Mouse (Mus musculus): ENCODE data around the gene Fli1. TPM values are rescaled to one million over a fixed set of nuclear protein-coding genes. Genes with fewer than 3 reads are reported as not detected.

Fli1 gene
- polyA plus RNA-seq, 1 experiment from 2014 or later: 56.7 TPM

DNA sequence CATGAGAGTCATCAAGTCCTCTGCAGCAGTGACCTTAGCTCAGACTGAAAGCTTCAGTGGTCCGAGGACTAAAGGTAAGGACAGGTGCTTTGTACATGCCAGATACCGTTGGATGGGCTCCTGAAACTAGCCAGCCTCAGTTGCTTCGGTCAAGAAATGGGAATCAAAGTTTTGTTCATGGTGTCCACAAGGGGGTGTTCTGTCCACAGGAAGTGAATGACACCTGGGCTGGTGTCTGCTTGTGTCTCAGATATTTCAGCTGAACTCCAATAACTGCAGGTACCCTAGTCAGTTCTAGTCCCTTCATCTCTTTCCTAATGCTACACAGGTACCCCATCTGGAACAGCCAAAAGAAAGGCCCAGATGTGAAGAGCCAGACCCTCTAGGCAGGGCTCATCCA is 86.0 kb downstream of the Fli1 start:
- 78% methylated on average over 3 of the region's 3 CpGs for WGBS
- Histone ChIP-seq H3K4me1 (peaks cover 28% of the 10 kb centered on the region), H3K27me3 (replicated peaks; ENCODE audit: low read depth, poor library complexity, severe bottlenecking) (no peaks in the 10 kb centered on the region), H3K27ac (replicated peaks) (no peak overlapping the region), H3K4me3 (no peak overlapping the region), H3K9me3 (no peaks in the 10 kb centered on the region), H3K36me3 (replicated peaks) (peaks cover 92% of the 10 kb centered on the region)
- no peak for DNase-seq (ENCODE audit: low spot score)

DNA sequence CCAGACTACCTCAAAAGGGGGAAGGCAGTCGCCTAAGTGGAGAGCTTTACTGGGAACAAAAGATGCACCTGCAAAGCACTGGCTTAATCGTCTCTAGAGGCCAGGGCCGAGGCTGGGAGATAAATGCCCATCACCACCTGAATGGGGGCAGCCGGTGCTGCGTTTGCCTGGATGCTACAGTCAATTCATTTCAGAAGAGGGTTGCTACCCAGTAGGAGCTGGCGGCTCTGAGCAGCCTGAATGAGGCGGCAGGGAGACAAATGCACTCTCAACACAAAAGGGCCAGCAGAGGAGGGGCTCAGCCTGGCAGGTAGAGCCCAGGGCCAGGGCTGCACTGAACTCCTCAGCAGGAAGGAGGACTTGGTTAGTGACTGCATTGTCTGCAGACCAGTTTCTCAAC is 92.5 kb downstream of the Fli1 start:
- DNase-seq (ENCODE audit: low spot score): no peak
- H3K27ac ChIP-seq (replicated peaks): no peak overlapping the region
- H3K36me3 ChIP-seq (replicated peaks): peaks cover 84% of the 10 kb centered on the region
- no peaks in the 10 kb centered on the region for H3K9me3 ChIP-seq
- H3K27me3 ChIP-seq (replicated peaks; ENCODE audit: low read depth, poor library complexity, severe bottlenecking): no peaks in the 10 kb centered on the region
- H3K4me3 ChIP-seq: no peak overlapping the region
- 27% methylated on average over 7 of the region's 7 CpGs for WGBS
- H3K4me1 ChIP-seq: peaks cover 21% of the 10 kb centered on the region

DNA sequence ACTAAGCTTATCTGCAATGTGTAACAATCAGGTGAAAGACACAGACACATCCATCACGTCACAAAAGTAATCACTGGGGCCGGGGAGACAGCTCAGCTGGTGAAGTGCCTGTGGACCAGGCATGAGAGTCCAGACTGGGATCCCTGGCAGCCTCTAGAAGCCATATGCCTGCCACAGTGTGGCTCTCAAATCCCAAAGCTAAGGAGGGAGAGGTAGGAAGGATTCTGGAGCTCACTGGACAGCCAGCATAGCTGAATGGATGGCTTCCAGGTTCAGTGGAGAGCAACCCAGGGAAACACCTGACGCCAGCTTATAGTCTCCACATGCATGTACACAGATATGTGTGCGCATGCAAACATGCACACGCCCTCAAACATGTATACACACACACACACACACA is 93.9 kb downstream of the Fli1 start:
- WGBS: 84% methylated on average over 5 of the region's 5 CpGs
- Histone ChIP-seq H3K4me3 (no peak overlapping the region), H3K27ac (replicated peaks) (no peak overlapping the region), H3K9me3 (no peaks in the 10 kb centered on the region), H3K36me3 (replicated peaks) (peaks cover 74% of the 10 kb centered on the region), H3K27me3 (replicated peaks; ENCODE audit: low read depth, poor library complexity, severe bottlenecking) (no peaks in the 10 kb centered on the region), H3K4me1 (peaks cover 26% of the 10 kb centered on the region)
- DNase-seq (ENCODE audit: low spot score): no peak

DNA sequence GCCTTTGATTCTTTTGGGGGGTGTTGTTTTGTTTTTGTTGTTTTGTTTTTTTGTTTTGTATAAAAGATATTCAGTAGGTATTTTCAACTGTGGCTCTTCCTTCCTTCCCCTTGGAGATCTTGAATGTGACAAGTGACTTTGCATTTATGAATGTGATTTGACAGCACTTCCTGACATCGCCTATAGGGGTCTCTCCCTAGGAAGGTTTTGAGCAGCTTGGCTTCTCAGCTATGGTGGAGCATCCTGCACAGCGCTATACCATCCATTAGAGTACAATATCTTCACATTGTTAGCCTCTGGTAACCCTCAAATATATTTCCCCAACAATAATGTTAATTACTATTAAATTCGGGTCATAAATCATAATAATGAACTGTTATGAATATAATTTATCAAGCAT is 96.9 kb downstream of the Fli1 start:
- WGBS: 56% methylated on average over 3 of the region's 3 CpGs
- no peak overlapping the region for H3K27ac ChIP-seq (replicated peaks)
- H3K9me3 ChIP-seq: no peaks in the 10 kb centered on the region; the same call in 1 of the 2 replicates
- H3K36me3 ChIP-seq (replicated peaks): peaks cover 70% of the 10 kb centered on the region
- peaks cover 28% of the 10 kb centered on the region for H3K4me1 ChIP-seq
- H3K27me3 ChIP-seq (replicated peaks; ENCODE audit: low read depth, poor library complexity, severe bottlenecking): no peaks in the 10 kb centered on the region
- H3K4me3 ChIP-seq: no peak overlapping the region
- DNase-seq (ENCODE audit: low spot score): no peak

DNA sequence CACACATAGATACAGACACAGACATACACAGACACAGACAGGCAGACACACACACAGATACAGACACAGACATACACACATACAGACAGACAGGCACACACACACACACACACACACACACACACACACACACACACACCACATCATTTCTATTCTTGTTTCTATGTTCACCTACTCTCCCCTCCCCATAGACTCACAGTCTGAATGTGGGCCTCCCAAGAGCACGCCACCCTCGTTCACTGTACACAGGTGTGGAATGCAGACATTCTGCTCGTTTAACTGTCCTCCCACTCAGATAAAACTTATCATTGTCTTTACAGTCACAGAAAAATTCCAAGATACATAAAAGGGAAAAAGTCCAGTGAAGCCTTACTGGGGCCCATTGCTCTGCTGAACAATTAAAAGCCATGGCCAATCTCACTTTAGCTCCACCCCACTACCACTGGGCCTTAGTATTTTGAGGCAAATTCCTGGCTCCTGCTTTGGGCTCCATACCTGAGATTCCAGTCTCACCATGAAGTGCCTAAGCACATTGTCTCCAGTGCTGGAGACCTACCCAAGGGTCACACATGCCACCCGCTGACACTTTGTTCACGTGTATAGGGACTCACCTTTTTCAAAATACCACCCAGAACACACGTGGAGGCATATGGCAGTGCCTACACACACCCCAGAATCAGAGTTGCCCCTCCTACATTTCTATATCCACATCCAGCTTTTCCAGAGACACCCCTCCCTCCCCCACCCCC is 98.0 kb downstream of the Fli1 start:
- no peak overlapping the region for H3K4me3 ChIP-seq
- H3K9me3 ChIP-seq: no peaks in the 10 kb centered on the region; the same call in 1 of the 2 replicates
- WGBS: 62% methylated on average over 6 of the region's 6 CpGs
- peak overlapping the region; percentile 83 for H3K27ac ChIP-seq (replicated peaks)
- H3K4me1 ChIP-seq: peaks cover 28% of the 10 kb centered on the region
- no peaks in the 10 kb centered on the region for H3K27me3 ChIP-seq (replicated peaks; ENCODE audit: low read depth, poor library complexity, severe bottlenecking)
- DNase-seq (ENCODE audit: low spot score): no peak
- peaks cover 70% of the 10 kb centered on the region for H3K36me3 ChIP-seq (replicated peaks)

DNA sequence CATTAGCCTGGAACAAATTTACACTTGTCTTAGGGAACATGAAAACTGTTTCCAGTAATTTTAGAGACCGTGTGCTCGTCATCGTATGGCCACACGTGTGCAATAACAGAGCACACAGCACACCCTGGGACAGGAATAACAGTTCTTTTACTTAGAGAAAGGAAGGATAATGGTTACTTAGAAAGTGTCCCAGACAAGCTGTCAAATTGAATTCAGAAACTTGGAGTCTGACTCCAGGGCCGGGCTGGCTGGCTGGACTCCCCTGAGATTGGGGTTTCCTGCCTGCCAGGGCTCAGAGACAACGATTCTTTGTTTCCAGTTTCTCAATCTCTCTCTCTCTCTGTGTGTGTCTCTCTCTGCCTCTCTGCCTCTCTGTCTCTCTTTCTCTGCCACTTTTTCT is 98.8 kb downstream of the Fli1 start:
- Histone ChIP-seq H3K9me3 (no peaks in the 10 kb centered on the region; the same call in 1 of the 2 replicates), H3K27ac (replicated peaks) (peak overlapping the region; percentile 83), H3K36me3 (replicated peaks) (peaks cover 67% of the 10 kb centered on the region), H3K4me3 (no peak overlapping the region), H3K4me1 (peaks cover 28% of the 10 kb centered on the region), H3K27me3 (replicated peaks; ENCODE audit: low read depth, poor library complexity, severe bottlenecking) (no peaks in the 10 kb centered on the region)
- WGBS: 20% methylated on average over 6 of the region's 6 CpGs
- DNase-seq (ENCODE audit: low spot score): peak; percentile 78

DNA sequence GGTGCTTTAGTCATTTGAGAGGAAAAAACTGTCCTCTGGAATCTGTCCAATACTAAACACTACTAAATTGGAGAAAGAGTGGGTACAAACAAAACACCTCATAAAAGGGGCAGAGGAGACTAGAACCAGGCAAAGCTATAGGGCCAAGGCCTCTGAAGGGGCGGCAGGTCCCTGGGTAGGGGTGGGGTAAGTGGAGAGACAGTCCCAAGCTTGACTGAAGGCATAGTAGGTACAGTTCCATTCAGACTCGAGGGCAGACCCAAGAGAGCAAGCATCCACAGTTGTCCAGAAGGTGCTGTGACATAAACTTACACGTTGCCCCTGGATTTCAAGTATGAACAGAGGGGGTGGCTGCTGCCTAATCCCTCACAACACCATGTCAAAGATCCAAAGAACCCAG is 99.5 kb downstream of the Fli1 start:
- WGBS: 61% methylated on average over 3 of the region's 3 CpGs
- no peak overlapping the region for H3K4me3 ChIP-seq
- peak overlapping the region; percentile 58 for H3K27ac ChIP-seq (replicated peaks)
- H3K27me3 ChIP-seq (replicated peaks; ENCODE audit: low read depth, poor library complexity, severe bottlenecking): no peaks in the 10 kb centered on the region
- peaks cover 28% of the 10 kb centered on the region for H3K4me1 ChIP-seq
- H3K9me3 ChIP-seq: no peaks in the 10 kb centered on the region; the same call in 1 of the 2 replicates
- DNase-seq (ENCODE audit: low spot score): no peak
- peaks cover 66% of the 10 kb centered on the region for H3K36me3 ChIP-seq (replicated peaks)

DNA sequence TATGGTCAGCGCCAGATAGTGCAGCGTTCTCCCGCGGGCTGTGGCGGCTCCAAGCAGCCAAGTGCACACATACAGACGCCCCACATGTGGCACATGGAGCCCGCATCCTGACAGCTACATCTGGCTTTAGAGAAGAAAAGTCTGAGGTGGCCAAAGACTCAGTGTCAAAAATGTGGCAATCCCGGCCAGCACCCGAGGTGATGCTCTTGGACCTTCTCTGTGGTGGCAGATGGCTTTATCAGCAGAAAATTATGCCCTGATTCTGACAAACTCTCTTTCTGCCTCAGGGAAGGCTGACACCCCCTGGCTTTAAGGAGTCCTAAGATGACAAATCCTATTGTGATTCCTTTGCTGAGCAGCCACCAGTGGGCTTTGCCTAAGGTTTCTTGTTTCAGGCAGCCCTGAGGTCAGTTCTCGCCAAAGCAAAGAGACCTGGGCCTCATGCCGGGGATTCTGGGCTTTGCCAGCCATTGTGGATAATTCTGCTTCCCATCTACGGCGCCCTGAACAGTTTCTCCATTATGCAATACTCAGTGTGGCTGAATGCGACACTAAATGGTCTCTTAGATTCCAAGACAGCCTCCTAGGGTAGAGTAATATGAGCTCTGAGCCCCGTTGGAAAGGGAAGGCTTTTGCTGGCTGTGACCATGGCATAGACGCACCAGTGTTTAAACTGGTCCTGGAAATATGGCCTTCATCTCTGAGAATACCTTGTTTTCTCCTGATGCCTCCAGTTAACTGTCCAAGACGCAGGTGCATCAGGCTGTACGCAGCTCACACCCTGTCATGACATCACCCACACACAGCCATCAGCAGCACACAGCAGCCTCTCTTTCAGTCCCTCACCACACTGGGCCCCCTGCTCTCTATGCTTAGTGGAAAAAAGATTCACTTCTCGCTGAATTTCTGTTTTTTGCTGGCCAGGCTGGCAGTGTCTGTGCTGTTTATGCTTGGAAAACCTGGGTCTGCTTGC is 108.1 kb downstream of the Fli1 start:
- 71% methylated on average over 19 of the region's 19 CpGs for WGBS

DNA sequence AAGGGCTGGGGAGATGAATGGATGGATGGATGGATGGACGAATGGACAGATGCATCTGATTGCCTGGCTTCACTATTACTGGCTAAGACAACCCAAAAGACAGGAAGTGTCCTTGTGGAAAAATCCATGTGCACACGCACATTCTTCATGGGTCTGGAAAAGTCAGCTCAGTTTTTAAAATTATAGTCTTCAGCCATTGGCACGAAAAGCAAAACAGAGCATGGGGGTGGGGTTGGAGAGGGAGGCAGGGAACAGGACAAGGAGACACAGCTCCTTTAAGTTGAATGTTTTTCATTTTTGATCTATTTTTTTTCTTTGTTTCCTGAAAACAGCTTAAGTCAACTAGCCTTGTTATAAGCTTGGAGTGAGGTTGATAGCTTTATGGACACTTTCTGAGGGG is 111.6 kb downstream of the Fli1 start:
- H3K36me3 ChIP-seq (replicated peaks): peaks cover 89% of the 10 kb centered on the region
- 87% methylated on average over 3 of the region's 3 CpGs for whole genome bisulfite sequencing
- no peak overlapping the region for H3K4me3 ChIP-seq
- DNase-seq (ENCODE audit: low spot score): no peak
- H3K9me3 ChIP-seq: no peaks in the 10 kb centered on the region
- H3K4me1 ChIP-seq: peaks cover 12% of the 10 kb centered on the region; the same call in 1 of the 2 replicates
- H3K27me3 ChIP-seq (replicated peaks; ENCODE audit: low read depth, poor library complexity, severe bottlenecking): no peaks in the 10 kb centered on the region
- H3K27ac ChIP-seq (replicated peaks): no peak overlapping the region

More for the DNA sequence above, 108.1 kb downstream of the Fli1 start:
- H3K9me3 ChIP-seq: no peaks in the 10 kb centered on the region
- 0 out of 2 replicates have a peak overlapping the region, but pooled peaks have one; percentile 14 for H3K27ac ChIP-seq (replicated peaks)
- no peak for DNase-seq (ENCODE audit: low spot score)
- peaks cover 85% of the 10 kb centered on the region for H3K36me3 ChIP-seq (replicated peaks)
- H3K27me3 ChIP-seq (replicated peaks; ENCODE audit: low read depth, poor library complexity, severe bottlenecking): no peaks in the 10 kb centered on the region
- H3K4me3 ChIP-seq: no peak overlapping the region
- peaks cover 16% of the 10 kb centered on the region; the same call in 1 of the 2 replicates for H3K4me1 ChIP-seq

DNA sequence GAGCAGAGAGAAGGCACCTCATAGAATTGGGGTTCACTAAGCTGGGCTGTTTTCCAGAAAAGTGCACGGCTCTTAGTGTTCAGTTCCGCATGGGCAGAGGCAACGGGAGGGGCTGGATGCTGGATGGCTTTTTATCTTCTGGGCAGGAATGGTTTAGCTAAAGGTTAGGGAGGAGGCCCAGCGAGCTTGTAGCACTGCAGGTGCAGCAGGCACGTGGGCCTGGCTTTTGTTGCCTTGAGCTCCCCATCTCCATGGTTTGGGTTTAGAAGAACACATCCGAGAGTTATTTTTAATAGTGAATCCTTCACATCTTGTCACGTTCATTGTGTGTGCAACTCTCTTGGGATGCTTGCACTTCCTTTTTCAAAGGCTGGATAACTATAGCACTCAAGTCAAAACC is 117.3 kb downstream of the Fli1 start:
- WGBS: 85% methylated on average over 7 of the region's 7 CpGs
- no peak overlapping the region for H3K4me3 ChIP-seq
- H3K27me3 ChIP-seq (replicated peaks; ENCODE audit: low read depth, poor library complexity, severe bottlenecking): no peaks in the 10 kb centered on the region
- no peaks in the 10 kb centered on the region for H3K9me3 ChIP-seq
- H3K4me1 ChIP-seq: no peaks in the 10 kb centered on the region
- no peak for DNase-seq (ENCODE audit: low spot score)
- no peak overlapping the region for H3K27ac ChIP-seq (replicated peaks)
- peaks cover 84% of the 10 kb centered on the region for H3K36me3 ChIP-seq (replicated peaks)

DNA sequence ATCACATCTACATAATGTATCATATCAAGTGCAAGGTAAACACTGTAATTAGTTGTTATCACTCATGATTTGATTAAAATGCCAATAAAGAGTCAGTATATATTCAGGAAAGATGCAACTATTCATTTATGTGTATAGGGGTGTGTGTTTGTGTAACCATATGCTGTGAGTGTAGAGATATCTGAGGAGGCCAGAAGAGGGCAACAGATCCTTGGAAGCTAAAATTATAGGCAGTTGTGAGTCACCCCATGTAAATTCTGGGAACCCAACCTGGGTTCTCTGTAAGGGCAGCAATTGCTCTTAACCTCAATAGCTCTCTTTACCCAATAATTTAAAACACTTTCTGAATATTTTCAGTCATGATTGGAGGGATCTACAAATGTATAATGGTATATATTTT is 122.0 kb downstream of the Fli1 start:
- DNase-seq (ENCODE audit: low spot score): no peak
- Histone ChIP-seq H3K27me3 (replicated peaks; ENCODE audit: low read depth, poor library complexity, severe bottlenecking) (no peaks in the 10 kb centered on the region), H3K27ac (replicated peaks) (no peak overlapping the region), H3K4me1 (peaks cover 14% of the 10 kb centered on the region), H3K4me3 (no peak overlapping the region), H3K9me3 (no peaks in the 10 kb centered on the region), H3K36me3 (replicated peaks) (peaks cover 55% of the 10 kb centered on the region)

DNA sequence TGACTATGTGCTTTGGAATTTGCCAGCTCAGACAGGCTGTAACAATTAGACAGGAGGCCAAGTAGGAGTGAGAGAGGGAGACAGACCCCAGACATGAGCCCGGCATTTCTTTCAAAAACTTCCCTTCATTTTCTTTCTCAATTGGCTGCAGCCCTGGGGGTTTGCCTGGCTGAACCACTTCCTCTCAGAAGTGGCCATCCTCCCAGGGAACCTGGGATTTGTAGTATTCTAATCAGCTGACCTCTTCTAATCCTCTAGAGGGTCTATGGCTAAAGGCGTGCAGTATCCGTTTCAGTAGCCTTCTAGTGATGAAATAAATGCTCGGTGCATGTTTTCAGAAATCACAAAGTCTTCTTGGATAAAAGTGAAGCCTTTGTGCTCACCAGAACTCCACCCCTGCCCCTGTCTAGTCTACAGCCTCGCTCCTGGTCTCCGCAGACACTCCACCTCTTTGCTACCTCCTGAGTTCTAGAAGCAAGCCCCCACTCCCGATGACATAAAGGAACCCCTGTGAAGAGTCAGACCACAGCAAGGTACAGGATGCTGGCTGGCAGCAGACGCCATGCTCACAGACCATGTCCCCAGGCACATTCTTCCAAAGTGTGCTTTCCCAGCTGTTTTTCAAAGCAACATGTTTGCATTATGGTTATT is 125.1 kb downstream of the Fli1 start:
- H3K4me1 ChIP-seq: peaks cover 17% of the 10 kb centered on the region
- WGBS: 25% methylated on average over 8 of the region's 8 CpGs
- peaks cover 17% of the 10 kb centered on the region for H3K27me3 ChIP-seq (replicated peaks; ENCODE audit: low read depth, poor library complexity, severe bottlenecking)
- H3K36me3 ChIP-seq (replicated peaks): peaks cover 27% of the 10 kb centered on the region
- H3K9me3 ChIP-seq: no peaks in the 10 kb centered on the region
- H3K27ac ChIP-seq (replicated peaks): peak overlapping the region; percentile 66
- peak overlapping the region; percentile 23; the same call in 1 of the 2 replicates for H3K4me3 ChIP-seq
- peak; percentile 57 for DNase-seq (ENCODE audit: low spot score)
